Mouse (Mus musculus) frontal cortex, adult 2 months (tissue): Measurements from ENCODE around the gene Map3k14. TPM values are rescaled to one million over a fixed set of nuclear protein-coding genes. Genes with fewer than 3 reads are reported as not detected.

Experiments used
- DNase-seq, 2 experiments: peaks; one replicate each; pipeline ENCODE4 v3.0.0; 2022; ENCODE audit warnings: low spot score in 1 of 2; ENCODE audit errors: extremely low spot score in 1 of 2
- polyA plus RNA-seq: library from polyadenylated mRNA; depleted of rRNA; stranded (reverse); fragments of >200 nt; gene quantifications from 2 replicates; pipeline ENCODE4 v1.2.3, GENCODE M21; 2012; rRNA removed

Gene Map3k14
- polyA plus RNA-seq, 1 experiment = 3.8 TPM

GRCm38 (mm10) chr11:103178748-103179147, 88.5 kb downstream of the Map3k14 start:
- DNase-seq = no peak

- DNase-seq = no peak
Observed at GRCm38 (mm10) chr11:103177815-103178485, 89.3 kb downstream of the Map3k14 start.

DNA sequence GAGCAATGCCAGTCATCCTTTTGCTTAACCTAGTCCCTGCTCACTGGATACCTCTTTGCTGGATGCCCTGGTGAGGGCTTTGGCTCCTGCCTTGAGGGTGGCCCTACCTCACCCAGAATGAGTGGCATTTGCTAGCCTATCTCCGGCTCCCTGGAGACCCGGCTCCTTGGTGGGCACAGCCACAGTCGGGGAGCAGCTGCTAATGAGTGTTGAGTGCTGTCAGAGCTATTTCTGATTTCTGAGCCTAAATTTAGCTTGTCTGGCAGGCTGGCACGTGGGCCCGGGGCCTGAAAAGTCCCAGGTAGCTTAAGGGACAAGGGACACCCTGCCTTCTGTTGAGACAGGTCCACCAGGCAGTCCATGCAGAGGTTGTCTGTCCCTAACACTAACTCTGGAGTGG, 90.1 kb downstream of the Map3k14 start:
- no peak for DNase-seq

DNA sequence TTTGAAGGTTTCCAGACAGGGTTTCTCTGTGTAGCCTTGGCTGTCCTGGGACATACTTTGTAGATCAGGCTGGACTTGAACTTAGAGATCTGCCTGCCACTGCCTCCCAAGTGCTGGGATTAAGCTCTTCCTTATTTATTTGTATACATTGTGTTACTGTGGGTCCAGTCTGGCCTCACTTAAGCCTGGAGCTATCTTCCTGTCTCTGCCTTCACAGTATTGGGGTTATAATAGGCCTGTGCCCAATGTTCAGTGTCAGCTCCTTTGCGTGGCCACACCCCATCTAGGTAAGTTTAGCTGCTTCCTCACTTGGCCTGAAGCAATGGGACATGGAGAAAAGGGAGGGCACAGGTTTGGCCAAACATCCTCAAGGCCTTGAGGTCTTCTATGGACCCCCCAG, 90.8 kb downstream of the Map3k14 start:
- DNase-seq = no peak

GRCm38 (mm10) chr11:103175688-103176442, 91.4 kb downstream of the Map3k14 start:
- no peak for DNase-seq

GRCm38 (mm10) chr11:103174891-103175391, 92.3 kb downstream of the Map3k14 start:
- DNase-seq = no peak

DNA sequence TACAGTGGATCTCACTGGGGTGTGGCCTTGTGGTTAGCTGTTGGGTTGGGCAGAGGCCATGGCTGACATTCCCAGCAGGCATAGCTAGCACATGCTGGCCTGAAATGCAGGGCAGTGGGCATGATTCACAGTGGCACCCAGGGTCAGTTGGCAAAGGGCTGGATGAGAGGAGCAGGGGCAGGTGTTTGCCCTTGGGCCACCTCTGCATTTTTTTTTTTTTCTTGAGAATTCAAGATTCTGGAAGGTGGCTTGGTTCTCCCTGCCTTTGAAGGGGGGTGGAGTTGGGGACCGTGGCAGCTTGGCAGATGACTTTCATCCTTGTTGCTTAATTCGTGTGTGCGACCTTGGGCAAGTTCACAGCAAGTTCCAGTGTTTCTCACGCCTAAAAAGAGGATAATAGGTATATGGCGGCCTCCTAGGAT, 92.8 kb downstream of the Map3k14 start:
- no peak for DNase-seq

DNA sequence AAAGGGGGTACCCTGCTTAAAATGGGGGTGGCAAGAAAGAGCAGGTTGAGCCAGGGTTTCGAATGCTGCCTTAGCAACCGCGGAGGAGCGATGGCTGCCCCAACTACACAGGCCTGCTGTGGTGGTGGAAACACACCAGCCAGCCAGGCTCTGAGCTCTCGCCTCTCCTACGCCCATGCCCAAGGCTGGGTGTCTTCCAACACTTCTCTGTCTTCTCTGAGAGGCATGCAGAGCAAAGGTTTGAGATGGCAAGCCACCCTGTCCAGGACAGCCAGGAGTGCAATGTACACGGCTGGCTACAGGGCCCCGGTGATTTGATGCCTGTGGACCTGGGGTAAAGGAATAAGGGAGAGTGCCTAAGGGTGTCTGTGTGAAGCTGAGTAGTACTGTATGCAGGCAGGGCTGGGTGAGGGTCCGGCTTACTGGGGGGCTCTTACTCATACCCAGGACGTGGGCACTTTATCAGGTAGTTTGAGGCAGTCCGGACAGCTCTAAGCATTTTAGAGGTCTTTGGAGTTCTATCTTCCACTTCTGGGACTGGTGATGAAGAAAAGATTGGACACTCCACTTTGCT, 93.4 kb downstream of the Map3k14 start:
- DNase-seq = no peak

- no peak for DNase-seq
Observed at GRCm38 (mm10) chr11:103173041-103173770, 94.1 kb downstream of the Map3k14 start.

GRCm38 (mm10) chr11:103172392-103173040, 94.8 kb downstream of the Map3k14 start:
- DNase-seq = no peak

DNA sequence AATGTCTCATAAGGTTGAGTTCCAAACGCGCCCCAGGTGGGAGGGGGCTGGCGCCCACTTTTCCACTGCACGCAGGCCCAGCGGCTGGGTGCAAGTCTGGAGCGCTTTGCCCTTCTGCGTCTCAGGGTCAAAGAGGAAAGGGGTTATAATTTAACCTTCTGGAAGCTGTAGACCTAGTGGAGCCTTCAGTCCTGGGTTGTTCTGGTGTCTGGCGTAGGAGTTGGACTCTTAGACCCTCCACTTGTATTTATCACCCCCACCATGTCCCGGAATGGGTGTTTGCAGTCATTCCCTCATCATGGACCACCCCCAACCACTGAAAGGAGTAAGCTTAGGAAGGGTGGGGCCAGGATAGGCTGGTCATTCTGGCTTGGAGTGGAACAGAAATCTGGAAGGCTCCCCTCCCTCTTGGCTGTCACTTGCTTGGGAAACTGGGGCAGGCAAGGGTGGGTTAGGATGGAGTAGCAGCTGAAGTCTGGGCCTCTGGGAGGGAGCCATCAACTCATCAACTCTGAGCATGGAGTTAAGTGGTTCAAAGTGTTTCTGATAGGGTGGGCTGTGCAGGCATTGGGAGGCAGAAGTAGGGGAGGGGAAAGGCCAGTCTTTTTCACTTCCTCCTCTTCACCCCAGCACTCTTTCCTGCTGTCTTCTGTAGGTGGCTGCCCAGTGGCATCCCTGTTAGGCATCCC, 95.4 kb downstream of the Map3k14 start:
- DNase-seq = no peak

- no peak for DNase-seq
Observed at GRCm38 (mm10) chr11:103171286-103171620, 96.0 kb downstream of the Map3k14 start.

DNA sequence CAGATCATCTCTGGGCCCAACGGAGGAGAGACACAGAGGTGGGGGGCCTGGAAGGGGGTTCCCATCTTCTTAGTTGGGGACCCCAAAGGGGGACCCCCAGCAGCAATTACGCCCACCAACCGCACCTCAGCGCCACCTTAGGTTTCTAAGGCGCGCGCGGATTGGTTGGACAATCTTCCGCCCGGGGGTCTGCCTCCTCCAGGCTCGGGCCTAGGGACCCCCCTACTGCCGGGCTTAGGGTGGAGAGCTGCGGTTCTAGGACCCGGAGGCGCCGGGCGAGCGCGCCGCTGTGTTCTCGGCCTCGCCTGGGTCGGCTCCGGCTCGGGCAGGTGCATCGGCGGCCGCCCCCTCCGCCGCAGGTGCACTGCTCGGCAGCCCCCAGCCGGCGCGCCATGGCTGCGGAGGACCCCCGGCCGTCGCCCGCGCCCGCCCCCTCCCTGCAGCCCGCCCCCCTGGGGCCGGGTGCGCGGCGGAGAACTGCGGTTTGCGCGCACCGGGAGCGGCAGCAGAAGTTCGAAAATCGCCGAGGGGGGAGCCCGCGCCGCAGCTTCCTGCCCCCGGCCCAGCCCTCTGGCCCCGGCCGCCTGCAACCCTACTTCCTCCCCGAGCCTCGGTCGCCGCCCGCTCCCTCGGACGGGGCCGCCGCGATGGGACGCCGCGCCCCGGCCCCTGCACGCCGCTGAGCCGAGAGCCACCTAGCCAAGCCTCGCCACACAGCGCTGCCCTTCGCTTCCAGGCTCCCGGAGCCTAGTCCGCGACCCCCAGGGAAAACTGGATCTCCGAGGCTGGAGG, 96.6 kb downstream of the Map3k14 start, which contains the start of gene Fmnl1:
Fmnl1 (plus strand) TSS at position 614 of the 792 bp plus-strand sequence.
- no peak for DNase-seq

DNA sequence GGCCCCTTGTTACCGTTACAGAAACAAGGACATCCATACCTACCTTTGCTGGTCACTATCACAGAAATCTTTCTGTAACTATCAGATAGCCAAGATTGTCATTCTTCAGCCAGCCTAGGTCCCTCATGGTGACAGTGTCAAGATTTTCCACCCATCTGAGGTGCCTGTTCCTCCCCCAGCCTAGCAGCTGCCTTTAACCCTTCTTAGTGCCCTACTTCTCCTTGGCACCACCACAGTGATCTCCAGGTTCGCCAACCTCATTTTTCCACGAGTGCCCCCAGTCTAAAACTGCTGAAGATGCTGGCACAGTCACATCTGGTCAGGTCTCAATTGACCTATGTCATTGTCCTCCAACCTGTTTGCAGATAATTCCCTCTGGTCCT, 97.2 kb downstream of the Map3k14 start:
- no peak for DNase-seq

Other genes with a start within 250 kb of the Map3k14 start
- gene Nmt1, start 239.3 kb downstream of the Map3k14 start, polyA plus RNA-seq = 78.5 and 81.3 TPM in 2 replicates
- 88.0 and 94.5 TPM in 2 replicates for gene Dcakd, start 239.1 kb downstream of the Map3k14 start, polyA plus RNA-seq
- gene Plcd3, start 165.8 kb downstream of the Map3k14 start, polyA plus RNA-seq = 12.3 and 13.3 TPM in 2 replicates
- gene Acbd4, start 165.8 kb downstream of the Map3k14 start, polyA plus RNA-seq = 38.1 and 44.9 TPM in 2 replicates
- gene Hexim1, start 151.2 kb downstream of the Map3k14 start, polyA plus RNA-seq = 25.6 and 25.8 TPM in 2 replicates
- 11.5 and 14.1 TPM in 2 replicates for gene Hexim2, start 135.0 kb downstream of the Map3k14 start, polyA plus RNA-seq
- 76.2 and 85.2 TPM in 2 replicates for gene Fmnl1, start 96.4 kb downstream of the Map3k14 start, polyA plus RNA-seq
- gene 1700023F06Rik, start 58.9 kb downstream of the Map3k14 start, polyA plus RNA-seq = 5.3 and 6.0 TPM in 2 replicates
- 1.4 and 1.5 TPM in 2 replicates for gene Spata32, start 49.0 kb downstream of the Map3k14 start, polyA plus RNA-seq
- 16.6 and 16.8 TPM in 2 replicates for gene Arhgap27, start 96.2 kb upstream of the Map3k14 start, polyA plus RNA-seq
- 15.6 and 15.7 TPM in 2 replicates for gene Plekhm1, start 145.2 kb upstream of the Map3k14 start, polyA plus RNA-seq
- not detected in 2 replicates for gene Lrrc37a, start 237.1 kb upstream of the Map3k14 start, polyA plus RNA-seq